10 mouse cellular contexts compared by ENCODE assay signal in genomic region chr12:27248545-27248855, GRCm38 (mm10).
DNase-seq lines count a peak whose midpoint lies in the region; ATAC-seq lines count a peak whose summit lies in the region.
"Had no signal": no experiment of that assay in that cellular context is flagged by ENCODE, and none has a peak within 500 bp of the region (broad histone marks: within the 10 kb centered on the region; RNA-seq: fewer than 3 reads in every experiment).

No protein-coding gene starts in this region.

- peak; percentile 66 for DNase-seq in embryo, embryonic 11 days
- peak; percentile 9 to 19 for DNase-seq in left cerebral cortex, postnatal 14 days (ENCODE audit: low spot score in 2 of 2)
- DNase-seq in retina, embryonic 14.5 days (ENCODE audit: low spot score), result peak; percentile 39
- DNase-seq in gastrocnemius, postnatal 36 days, result no peak
- no peak for DNase-seq in adrenal gland, postnatal 36 days
- DNase-seq: liver, postnatal 0 days; thymus, postnatal 4 days had no signal

- peak overlapping the region; percentile 89 for H3K27ac ChIP-seq in forebrain, embryonic 13.5 days

- H3K4me1 ChIP-seq in forebrain, embryonic 13.5 days, result peaks cover 25% of the 10 kb centered on the region

- intact Hi-C loops in left cerebral cortex, postnatal 14 days (cut with DNase I), result no loop called here
- intact Hi-C loops in gastrocnemius, postnatal 36 days (cut with DNase I), result no loop called here

- H3K4me2 ChIP-seq in forebrain, embryonic 13.5 days, result peak overlapping the region; percentile 34

- ATAC-seq in forebrain, embryonic 13.5 days, result peak; percentile 89
- no peak for ATAC-seq in inflammation-experienced regulatory T-cells, adult 6 months
- ATAC-seq: liver, postnatal 0 days had no signal

- H3K9ac ChIP-seq in forebrain, embryonic 13.5 days, result peak overlapping the region; percentile 36; the same call in 1 of the 2 replicates
- H3K9ac ChIP-seq: liver, postnatal 0 days had no signal

- no peaks in the 10 kb centered on the region for H3K27me3 ChIP-seq in forebrain, embryonic 13.5 days

- no peaks in the 10 kb centered on the region for H3K9me3 ChIP-seq in forebrain, embryonic 13.5 days (replicated peaks)

- no peaks in the 10 kb centered on the region for H3K36me3 ChIP-seq in forebrain, embryonic 13.5 days (ENCODE audit: poor library complexity, severe bottlenecking)
- H3K36me3 ChIP-seq: G1E had no signal

- 14% methylated on average over 3 of the region's 3 CpGs for WGBS in forebrain, embryonic 13.5 days

- no peak overlapping the region for H3K4me3 ChIP-seq in forebrain, embryonic 13.5 days

Comparison
In these comparisons a context has a peak if more than half of its experiments do, and no peak if none do; other contexts are left out.
1. DNase-seq: peak in embryo, embryonic 11 days (single experiment), left cerebral cortex, postnatal 14 days (2 of 2) and retina, embryonic 14.5 days (single experiment); none in gastrocnemius, postnatal 36 days (0 of 2) and adrenal gland, postnatal 36 days (0 of 2).